Mouse (Mus musculus) testis, postnatal 10 days (tissue): ENCODE measurements at regions not wholly inside any gene's neighbourhood (a gene's known extent, or its start where the extent isn't known, plus 50 kb on each side); places are given as distances from the start of the nearest gene placed in this dataset.

Source experiments
- DNase-seq: peaks from one replicate; pipeline ENCODE4 v3.0.0; 2021; ENCODE audit warnings: low spot score

DNA sequence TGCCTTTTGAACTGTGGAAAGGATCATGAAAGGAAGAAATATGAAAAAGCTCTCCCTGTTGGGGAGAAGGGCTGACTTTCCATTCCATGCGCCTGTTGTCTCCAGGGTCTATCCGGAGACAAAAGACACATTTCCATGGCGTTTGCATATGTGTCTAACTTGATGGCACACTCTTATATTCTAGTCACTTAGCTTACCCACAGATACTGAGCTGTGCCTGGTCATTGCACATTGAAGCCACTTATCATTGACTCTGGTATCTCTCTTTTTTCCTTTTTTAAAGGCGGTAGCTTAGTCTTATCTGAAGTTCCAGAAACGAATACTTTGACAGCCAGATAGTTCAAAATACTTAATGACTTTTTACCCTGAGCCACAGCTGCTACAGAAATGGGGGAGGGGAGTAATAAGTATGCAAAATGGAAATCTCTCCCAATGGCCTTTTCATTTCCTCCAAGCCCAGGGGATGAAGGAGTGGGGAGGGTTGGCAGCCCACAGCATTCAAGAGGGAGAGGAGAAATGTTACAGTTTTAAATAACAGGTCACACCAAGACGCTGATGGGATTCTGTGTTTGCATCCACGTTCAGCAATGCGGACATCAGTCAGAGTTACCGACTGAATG is 137.9 kb upstream of the Slc35f3 start:
- no peak for DNase-seq

- DNase-seq, result no peak
Observed at GRCm38 (mm10) chr8:126162748-126163371, 135.5 kb upstream of the Slc35f3 start.

- DNase-seq, result no peak
Observed at GRCm38 (mm10) chr8:126163954-126164353, 134.4 kb upstream of the Slc35f3 start.

DNA sequence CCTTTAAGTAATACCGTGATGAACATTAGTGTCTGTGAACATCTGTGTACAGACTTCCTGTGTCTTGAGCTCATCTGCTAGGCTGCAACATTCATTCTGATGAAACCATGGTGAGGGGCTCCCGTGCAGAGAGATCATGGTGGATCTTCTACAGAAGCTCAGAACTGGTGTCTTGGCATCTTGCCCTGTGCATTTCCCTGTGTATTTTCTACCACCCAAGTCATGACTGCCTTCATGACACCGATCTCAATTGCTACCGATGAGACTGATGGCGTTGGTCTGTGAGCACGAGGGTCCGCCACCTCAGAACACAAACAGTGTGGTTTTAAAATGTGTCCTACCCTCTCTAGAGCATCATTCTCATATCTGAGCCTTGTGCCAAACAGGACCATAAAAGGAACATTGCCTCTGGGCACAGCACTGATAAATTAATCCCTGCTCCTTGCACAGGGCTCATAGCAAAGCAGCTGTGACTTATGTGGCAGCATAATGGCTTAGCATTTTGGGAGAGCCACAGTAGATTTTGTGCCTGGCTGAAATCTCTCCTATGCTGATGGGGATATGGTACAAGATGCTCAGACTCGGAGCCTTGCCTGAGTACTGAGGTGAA is 132.8 kb upstream of the Slc35f3 start:
- no peak for DNase-seq

- DNase-seq, result no peak
Observed at GRCm38 (mm10) chr8:126166394-126166793, 132.0 kb upstream of the Slc35f3 start.

DNA sequence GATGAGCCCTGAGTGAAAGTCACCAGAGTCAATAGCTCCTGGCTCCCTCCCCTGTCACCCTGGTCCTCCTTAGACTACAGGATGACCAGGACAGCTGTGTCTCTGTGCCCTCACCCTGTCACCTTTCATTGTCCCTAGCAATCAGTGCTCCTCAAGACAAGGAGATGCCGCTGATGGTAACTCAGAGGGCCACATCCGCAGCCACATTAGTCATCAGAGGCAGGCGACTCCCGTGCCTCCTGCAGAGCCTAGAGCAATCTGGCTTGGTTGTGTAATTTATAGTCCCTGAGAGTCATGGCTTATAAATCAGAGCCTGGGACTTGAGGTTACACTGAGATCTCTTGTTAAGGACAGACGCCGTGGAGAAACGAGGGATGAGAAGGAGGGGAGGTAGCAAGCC is 123.9 kb upstream of the Slc35f3 start:
- DNase-seq, result no peak

DNA sequence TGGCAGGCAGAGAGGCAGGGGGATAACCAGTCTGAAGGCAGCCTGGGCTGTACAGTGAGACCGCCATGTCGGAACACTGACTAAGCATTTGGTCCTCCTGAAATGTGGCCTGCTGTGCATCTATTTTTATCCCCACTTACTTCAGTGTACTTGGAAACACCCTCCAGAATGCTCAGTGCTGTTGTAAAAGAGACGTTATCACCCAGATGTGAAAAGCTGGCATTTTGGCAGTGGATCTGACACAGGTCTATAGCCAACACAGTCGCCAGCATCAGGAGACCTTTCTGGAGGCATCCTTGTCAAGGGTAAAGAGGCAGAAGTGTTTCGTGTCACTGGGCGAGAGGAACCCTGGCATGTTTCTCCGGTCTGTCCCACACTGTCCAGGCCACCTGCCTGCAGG is 122.1 kb upstream of the Slc35f3 start:
- no peak for DNase-seq

GRCm38 (mm10) chr8:126177855-126178254 is 120.5 kb upstream of the Slc35f3 start:
- DNase-seq, result no peak

- DNase-seq, result no peak
Observed at GRCm38 (mm10) chr8:126188741-126189285, 109.5 kb upstream of the Slc35f3 start.

DNA sequence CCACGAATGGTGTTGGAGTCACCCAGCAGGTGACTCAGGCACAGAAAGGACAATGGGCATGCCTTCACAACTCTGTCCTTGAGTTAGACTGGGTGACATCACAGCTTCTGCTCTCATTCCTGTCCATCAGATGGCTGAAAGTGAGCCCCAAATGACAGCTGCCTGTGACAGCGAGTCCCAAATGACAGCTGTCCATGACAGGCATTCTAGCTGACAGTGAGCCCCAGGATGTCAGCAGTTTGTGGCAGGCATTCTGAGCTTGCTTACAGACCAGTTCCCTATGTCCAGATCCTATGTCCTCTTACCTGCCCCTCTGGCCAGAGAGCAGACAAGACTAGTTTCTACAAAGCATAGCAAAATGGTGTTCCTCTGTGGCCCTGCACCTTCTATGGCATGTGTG is 102.7 kb upstream of the Slc35f3 start:
- no peak for DNase-seq

- DNase-seq, result peak; percentile 23
Observed at GRCm38 (mm10) chr8:126210561-126210960, 87.8 kb upstream of the Slc35f3 start.

GRCm38 (mm10) chr8:126212802-126213201 is 85.6 kb upstream of the Slc35f3 start:
- no peak for DNase-seq

GRCm38 (mm10) chr8:126214571-126214970 is 83.8 kb upstream of the Slc35f3 start:
- DNase-seq, result no peak

DNA sequence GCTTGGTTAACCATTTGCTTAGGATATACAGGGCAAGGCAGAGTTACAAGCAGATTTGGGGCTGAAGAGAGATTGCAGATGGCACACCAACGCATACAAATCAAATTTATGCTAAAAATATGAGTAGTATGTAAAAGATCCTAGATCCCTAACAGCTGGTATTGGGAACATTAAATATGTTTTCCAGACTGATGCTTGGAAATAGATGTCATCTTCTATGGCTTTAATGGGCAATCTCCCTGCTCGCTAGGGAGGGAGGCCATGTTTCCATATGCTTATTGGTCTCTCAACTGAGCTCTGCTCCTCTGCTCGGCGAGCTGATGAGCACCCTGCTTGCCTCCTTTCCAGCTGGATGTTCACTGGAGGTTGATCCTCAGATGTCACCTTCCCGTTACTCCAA is 82.0 kb upstream of the Slc35f3 start:
- no peak for DNase-seq

GRCm38 (mm10) chr8:126221631-126222030 is 76.7 kb upstream of the Slc35f3 start:
- no peak for DNase-seq

- DNase-seq, result peak; percentile 13
Observed at GRCm38 (mm10) chr8:126231801-126232200, 66.6 kb upstream of the Slc35f3 start.

DNA sequence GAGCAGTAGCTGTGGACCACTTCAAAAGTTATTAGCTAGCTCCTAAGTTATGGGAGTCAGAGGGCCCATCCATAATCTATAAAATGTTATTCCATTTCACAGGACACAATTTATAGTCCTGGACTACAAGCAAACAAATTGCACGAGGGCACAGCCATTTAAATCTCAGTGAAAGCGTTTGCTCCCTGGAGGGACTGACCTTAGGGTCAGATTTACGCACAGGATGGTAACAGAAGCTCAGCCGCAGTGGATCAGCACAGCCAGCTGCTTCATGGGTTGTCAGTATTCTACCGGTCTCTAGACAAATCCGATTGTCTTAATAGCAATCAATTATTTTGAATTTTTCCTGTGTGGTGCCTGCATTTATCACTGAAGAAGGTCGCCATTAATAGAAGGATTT is 65.8 kb upstream of the Slc35f3 start:
- peak; percentile 2 for DNase-seq

GRCm38 (mm10) chr8:126239684-126240083 is 58.7 kb upstream of the Slc35f3 start:
- peak; percentile 19 for DNase-seq

DNA sequence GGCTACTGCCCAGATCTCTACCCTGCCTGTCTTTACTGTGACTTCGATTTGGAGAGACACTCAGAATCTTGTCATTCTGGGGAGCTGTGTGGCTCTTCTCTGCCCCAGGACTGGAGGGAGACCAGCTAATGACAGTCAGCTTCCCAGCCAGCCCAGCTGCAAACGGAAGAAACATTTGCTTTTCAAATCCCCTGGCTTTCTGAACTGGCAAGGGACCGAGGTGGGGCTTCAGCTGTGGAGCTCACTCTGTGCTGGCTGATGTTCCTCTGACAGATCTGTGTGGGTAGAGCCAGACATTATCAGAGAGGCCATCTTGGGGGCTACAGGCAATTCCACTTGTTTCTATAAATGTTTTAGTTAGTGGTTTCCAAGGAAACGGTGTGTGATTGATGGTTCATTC is 54.0 kb upstream of the Slc35f3 start:
- no peak for DNase-seq
